Mouse (Mus musculus) layer of hippocampus, postnatal 25 days (tissue): ENCODE data around the gene Fiz1. TPM values are rescaled to one million over a fixed set of nuclear protein-coding genes. Genes with fewer than 3 reads are reported as not detected.
"Not testable (repeated sequence)": the region's sequence is repeated elsewhere in the genome, so short reads cannot be mapped to it uniquely, and the experiment has no call there.

Experiments
- DNase-seq, 2 experiments: peaks; one replicate each; pipeline ENCODE4 v3.0.0; 2022; ENCODE audit warnings: mixed read lengths in 2 of 2, low spot score in 1 of 2; ENCODE audit errors: extremely low spot score in 1 of 2
- total RNA-seq, 2 experiments: library from RNA; stranded (reverse); gene quantifications; 2 replicates each; pipeline ENCODE4 v1.2.3; 2021

The Fiz1 gene
- total RNA-seq, 2 experiments from 2014 or later = 21.3 to 21.7 TPM

DNA sequence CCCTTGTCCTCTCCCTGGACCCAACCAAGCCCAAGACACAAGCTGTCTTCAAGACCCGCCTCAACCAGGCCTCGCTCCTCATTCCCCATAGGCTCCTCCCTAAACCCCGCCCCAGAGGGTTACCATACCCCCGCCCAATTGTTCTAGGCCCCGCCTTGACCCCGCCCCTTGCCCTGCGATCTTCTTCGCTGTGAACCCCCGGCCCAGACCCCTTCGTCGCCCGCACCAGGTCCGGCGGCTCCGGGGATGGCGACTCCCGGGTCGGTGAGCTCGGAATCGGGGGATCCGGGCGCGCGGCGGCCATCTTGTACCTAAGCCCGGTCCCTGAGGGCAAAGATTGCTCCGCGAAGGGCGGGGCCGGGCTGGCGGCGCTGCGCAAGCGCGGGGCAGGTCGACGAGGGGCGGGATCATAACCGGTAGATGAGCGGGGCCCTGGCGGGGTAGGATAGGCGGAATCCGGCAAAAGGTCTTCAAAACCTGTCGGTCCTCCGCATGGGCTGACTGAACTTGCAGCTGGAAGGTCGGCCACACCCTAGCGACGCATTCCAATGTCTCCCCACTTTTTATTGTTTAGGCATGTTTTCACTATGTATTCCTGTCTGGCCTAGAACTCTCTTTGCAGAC lies 23.7 kb upstream of the Fiz1 start, which contains the start of gene Zfp784:
Zfp784 (minus strand) TSS at position 338 of the 624 bp plus-strand sequence.
- peak; percentile 80 to 96 for DNase-seq

DNA sequence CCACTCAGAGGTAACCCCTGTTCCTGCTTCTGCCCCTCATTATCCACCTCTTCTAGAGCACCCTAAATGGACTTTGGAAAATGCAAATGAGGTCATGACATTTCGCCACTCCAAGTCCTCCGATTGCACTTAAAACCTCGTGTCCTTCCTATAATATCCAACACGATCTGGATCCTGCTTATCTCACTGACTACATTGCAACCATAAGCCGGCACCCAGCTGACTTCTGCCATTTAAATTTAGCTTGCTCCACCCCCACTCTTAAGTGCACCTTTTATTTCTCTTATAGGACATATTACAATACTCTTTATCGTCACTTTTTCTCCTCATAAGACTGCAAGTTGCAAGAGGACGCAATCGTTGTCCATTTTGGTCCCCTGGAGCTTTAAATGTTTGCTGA lies 23.0 kb upstream of the Fiz1 start:
- DNase-seq = no peak

DNA sequence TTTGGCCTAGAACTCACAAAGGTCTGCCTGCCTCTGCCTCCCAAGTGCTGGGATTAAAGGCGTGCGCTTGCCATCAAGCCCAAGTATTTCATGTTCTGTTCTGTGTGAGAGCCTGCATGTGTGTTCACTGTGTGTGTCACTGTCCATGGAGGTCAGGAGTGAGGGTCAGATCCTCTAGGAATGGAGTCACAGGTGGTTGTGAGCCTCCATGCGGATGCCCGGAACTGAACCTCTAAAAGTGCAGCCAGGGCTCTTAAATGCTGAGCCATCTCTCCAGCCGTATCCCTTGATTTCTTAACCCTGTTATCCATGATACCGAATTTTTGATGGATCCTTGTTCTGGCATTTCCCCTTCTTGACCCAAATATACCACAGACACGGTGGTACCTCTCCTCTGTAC lies 22.5 kb upstream of the Fiz1 start:
- DNase-seq = no peak

DNA sequence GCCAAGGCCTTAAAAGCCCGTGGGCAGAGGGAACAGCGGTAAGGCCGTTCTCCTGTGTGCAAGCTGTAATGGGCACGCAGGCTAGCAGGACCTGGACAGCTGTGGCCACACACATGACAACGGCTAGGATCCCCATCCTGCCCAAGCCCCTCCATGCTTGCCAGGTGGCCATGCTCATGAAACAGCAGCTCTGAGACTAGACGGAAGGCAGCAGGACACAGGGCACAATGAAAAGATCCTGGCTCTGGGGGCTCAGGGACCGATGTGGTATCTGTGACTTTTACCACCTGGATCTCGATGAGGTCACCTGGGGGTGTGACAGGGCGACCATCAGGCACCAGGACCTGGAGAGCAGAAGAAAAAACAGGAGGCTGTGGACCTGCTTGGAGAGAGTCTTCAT lies 21.6 kb upstream of the Fiz1 start:
- no peak for DNase-seq

DNA sequence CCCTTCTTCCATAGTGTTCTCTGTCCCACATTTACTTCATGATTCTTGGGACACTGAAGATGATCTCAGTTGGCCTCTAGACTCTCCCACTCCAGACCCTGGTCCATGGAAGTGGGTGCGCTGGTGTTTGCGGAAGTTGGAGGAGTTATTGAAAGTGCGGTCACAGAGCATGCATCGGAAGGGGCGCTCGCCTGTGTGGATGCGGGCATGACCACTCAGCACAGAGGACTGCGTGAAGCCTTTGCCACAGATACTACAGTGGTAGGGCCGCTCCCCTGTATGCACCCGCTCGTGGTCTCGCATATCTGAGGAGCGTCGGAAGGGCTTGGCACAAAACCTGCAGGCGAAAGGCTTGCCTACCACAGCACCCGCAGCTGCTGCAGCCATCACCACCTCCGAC lies 21.1 kb upstream of the Fiz1 start:
- no peak for DNase-seq

DNA sequence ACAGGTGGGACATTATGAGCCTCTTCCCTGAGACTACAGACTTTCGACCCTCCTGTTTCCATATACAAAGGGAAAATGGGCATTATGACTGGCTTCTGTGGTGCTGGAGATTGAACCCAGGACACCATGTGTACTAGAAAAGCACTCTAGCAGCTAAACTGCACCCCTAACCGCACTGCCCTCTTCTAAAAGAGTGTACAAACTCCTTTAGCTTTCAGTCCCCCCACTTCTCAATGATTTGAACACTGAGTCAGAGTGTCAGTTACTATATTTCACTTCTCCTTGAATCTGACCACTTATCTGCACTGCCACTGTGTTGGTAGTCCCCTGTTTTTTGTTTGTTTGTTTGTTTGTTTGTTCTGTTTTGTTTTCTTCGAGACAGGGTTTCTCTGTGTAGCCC lies 19.3 kb upstream of the Fiz1 start, which contains the start of gene 4632433K11Rik:
4632433K11Rik (plus strand) TSS at position 301 of the 400 bp plus-strand sequence.
- DNase-seq = no peak

DNA sequence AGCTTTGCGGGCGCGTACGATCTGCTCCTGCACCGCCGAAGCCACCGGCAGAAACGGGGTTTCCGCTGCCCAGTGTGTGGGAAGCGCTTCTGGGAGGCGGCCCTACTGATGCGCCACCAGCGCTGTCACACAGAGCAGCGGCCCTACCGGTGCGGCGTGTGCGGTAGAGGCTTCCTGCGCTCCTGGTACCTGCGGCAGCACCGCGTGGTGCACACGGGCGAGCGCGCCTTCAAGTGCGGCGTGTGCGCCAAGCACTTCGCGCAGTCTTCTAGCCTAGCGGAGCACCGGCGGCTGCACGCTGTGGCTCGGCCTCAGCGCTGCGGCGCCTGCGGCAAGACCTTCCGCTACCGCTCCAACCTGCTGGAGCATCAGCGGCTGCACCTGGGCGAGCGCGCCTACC lies 17.0 kb upstream of the Fiz1 start:
- DNase-seq = no peak

DNA sequence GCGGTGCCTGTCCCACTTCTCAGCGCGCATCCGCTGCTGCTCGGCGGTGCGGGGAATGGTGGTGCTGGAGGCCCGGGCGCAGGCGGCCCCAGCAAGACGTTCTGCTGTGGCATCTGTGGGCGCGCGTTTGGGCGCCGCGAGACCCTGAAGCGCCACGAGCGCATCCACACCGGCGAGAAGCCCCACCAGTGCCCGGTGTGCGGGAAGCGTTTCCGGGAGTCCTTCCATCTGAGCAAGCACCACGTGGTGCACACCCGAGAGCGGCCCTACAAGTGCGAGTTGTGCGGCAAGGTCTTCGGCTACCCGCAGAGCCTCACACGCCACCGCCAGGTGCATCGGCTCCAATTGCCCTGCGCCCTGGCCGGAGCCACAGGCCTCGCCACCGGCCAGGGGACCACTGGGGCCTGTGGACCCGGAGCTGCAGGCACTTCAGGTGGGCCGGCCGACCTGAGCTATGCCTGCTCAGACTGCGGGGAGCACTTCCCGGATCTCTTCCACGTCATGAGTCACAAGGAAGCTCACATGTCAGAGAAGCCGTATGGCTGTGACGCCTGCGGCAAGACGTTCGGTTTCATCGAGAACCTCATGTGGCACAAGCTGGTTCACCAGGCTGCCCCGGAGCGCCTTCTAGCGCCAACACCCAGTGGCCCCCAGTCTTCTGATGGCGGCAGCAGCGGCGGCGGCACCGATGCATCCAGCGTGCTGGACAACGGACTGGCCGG lies 16.2 kb upstream of the Fiz1 start:
- no peak for DNase-seq

DNA sequence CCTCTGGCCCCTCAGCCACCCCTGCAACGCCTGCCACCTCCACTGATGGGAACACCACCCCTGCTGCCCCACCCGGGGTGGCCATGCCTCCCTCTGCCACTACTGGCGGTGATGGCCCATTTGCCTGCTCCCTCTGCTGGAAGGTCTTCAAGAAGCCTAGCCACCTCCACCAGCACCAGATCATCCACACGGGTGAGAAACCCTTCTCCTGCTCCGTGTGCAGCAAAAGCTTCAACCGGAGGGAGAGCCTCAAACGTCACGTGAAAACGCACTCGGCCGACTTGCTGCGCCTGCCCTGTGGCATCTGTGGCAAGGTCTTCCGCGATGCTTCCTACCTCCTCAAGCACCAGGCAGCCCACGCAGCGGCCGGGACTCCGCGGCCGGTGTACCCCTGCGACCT lies 15.4 kb upstream of the Fiz1 start:
- no peak for DNase-seq

DNA sequence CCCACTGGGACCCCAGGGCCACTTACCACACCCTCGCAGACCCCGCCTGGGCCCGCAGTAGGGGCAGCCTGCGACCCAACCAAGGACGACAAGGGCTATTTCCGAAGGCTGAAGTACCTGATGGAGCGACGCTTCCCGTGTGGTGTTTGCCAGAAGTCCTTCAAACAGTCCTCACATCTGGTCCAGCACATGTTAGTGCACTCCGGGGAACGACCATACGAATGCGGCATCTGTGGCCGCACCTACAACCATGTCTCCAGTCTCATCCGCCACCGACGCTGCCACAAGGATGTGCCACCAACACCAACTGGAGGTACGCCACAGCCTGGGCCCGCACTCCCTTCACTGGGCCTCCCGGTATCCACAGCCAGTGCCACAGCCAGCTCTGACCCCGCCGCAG lies 15.0 kb upstream of the Fiz1 start:
- DNase-seq = no peak

DNA sequence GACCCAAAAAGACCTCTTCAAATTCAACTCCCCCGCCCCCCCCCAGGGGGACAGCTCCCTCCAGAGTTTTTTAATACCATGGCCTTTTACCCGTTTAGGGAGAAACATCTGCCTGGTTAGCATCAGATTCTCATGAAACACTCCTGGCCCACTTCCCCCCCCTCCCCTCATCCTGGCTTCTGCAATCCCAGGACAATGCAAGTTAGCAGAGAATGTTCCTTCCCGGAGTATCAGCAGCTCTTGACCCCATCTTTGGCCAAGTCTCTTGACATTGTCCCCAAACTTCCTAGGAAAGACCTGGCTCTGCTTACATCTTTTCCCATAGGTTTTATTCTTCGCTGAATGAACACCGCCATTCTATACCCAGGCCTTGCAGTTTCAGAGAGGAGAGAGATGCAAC lies 6.7 kb upstream of the Fiz1 start:
- DNase-seq = no peak

DNA sequence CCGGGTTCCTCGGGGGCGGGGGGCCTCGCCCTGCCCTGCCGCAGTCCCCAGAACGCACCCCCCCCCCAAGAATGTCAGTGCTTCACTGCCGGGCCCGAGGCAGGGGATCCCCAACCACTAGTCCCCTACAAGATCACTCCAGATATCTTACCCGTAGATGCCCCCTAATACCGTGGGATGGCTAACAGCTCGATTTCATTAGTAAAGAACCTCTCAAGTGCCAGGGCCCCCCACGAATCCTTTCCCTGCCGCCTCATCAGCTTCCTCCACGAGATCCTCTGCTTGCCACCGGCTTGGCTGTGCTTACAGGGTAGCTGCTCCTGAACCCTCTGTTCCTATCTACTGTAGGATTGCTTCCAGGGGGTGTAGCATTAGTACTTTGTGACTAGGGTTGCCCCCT lies 6.2 kb upstream of the Fiz1 start:
- no peak for DNase-seq

DNA sequence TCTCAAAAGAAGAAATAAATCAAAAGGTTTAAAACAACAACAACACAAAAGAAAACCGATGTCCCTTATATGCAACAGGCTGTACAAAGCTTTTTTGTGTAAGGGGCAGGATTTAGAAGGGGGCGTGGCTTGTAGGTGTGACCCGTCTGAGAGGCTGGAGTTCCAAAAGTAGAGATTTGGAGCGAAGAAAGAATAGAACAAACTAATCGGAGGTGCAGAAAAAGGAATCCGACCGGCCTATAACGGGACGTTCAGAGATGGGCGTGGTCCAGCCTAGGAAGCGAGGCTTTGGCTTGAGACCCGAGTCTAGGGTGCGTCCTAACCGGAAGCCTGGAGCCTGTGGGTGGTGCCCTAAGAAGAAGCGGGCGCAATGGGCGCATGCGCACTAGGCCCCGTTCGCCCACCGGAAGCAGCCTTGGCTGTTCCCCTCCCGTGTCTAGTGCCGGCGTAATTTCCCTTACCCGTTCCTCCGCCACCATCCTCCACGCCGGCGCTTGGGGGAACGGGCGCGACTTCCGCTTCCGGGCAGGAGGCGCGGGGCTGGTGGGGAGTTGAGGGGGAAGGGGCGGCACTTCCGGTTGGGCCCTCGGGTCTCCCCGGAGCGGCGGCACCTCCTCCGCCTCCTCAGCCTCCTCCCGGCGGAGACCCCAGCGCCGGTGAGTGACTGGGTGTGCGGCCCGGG lies 5.6 kb upstream of the Fiz1 start, which contains the start of the genes Zfp865 and Ccdc106:
Zfp865 (plus strand) TSS at position 377 of the 682 bp plus-strand sequence.
Ccdc106 (plus strand) TSS at position 554 of the 682 bp plus-strand sequence.
- peak; percentile 96 to 98 for DNase-seq

DNA sequence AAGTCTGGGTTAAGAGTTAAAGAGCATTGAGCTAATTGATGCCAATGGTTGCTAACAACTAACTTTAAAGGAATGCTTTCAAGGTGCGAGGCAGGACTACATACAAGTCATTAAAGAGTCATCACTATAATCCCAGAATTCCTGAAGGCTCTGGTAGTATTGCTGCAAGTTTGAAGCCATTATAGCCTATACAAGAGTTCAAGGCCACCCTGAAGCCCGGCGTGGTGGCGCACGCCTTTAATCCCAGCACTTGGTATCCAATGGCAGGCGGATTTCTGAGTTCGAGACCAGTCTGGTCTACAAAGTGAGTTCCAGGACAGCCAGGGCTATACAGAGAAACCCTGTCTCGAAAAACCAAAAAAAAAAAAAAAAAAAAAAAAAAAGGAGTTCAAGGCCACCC lies 5.1 kb upstream of the Fiz1 start:
- DNase-seq = not testable (repeated sequence)

DNA sequence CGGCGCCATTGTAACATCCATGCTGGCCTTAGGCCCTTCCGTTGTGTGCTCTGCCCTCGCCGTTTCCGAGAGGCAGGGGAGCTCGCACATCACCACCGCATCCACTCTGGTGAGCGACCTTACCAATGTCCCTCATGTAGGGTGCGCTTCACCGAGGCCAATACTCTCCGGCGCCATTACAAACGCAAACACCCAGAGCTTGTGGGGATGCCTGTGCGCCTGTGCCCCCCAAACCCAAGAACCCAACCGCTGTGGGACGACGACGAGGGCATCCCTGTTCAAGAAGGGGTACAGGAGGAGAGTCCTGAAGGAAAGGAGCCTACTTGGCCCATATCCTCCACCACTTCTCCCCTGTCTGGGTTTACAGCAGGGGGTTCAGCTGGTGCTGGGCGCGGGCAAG lies 3.4 kb upstream of the Fiz1 start:
- DNase-seq = no peak

DNA sequence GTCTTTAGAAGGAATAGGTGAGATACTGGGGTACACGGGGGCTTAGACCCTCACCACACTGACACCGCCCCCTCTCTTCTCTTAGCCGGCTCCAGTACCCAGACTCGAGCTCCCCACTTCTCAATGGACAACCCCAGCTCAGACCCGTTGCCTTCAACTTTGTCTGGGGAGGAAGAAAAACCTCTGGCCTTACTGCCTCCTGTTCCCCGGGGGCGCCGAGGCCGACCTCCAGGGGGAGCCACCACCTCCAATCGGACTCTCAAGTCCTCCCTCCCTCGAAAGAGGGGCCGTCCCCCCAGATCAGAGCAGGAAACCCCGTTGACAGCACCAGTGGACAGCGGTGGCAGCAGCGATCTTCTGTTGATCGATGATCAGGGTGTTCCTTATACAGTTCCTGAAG lies 2.9 kb upstream of the Fiz1 start:
- no peak for DNase-seq

DNA sequence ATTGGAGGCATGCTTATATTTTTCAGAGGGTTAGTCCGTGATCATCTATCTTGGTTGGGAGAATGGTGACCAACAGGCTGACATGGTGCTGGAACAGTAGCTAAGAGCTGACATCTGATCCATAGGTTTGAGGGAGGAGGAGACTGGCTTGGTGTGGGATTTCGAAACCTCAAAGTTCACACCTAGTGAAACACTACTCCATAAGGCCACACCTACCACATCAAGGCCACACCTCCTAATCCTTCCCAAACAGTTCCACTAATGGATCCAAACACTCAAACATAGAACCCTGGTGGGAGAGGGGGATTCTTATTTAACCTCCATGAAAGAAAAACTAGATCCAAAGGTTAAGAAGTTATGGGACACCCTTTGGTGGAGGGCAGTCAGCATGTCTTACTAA lies 2.4 kb upstream of the Fiz1 start:
- DNase-seq = no peak

DNA sequence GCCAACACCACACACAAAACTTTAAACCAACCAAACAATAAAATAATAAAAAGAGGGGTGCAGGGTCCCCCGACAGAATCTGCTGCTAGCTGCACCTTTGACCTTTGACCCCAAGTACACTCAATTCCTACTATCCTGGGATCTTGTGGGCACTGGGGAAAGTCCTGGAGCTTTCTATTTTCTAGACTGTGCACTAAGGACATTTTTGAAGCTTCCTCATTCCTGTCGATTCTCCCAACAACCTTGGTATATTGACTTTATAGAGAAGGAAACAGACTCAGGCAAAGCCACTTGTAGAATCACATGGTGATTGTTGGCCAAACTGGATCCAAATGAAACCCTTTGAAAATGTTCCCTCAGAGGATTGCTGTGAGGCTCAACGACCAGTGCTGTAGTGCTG lies 1.6 kb upstream of the Fiz1 start:
- no peak for DNase-seq

DNA sequence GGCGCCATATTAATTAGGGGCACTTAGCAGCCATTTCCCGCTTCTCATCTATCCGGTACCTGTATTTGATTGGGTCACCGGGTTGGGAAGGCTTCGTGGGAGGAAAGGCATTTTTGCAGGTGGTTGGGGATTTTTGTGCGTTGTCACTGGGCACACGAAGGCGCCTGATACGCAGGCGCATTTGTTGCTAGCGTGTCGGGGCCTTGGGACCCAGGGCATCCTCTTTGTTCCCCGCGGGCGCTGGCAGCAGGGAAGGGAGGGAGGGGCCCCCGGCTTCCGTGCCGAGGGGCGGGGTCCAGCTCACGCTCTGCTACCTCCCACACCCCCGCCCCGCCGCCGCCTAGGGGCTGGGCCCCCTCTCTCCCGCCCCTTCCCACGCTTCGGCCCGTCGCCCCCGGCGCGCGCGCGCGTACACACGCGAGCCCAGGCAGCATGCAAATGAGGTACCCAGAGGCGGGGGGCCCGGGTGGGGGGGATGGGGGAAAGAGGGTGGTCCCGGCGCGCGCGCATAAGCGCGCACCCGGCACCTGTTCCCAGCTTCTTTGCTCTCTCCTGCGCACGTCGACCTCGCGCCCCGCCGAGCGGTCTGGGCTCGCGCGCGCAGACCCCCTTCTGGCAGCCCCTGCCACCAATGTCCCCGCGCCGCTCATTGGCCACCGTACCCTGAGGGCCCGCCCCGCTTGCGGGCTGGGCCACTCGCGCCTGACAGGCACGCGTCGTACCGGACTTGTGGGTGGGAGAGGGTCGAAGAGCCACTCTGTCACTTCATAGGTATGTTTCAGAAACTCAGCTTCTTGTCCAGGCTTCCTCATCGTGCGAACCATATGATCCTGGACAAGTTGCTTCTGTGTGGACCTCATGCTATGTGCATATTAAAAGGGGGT lies 863 bp upstream of the Fiz1 start, which contains the start of gene Gm44973:
Gm44973 (plus strand) TSS at position 379 of the 884 bp plus-strand sequence.
- peak; percentile 76 to 86 for DNase-seq
